Mouse (Mus musculus) liver, adult 2 months (tissue): ENCODE results near the gene Mrtfa.

Source experiments
- CTCF ChIP-seq: fragments of 200-500 bp; IDR thresholded peaks from 2 replicates; pipeline ENCODE4 v1.5.1; 2011; ENCODE audit warnings: low read depth, low read length, control low read depth
- POLR2A ChIP-seq: fragments of 200-500 bp; IDR thresholded peaks from 2 replicates; pipeline ENCODE4 v1.6.1; 2011; ENCODE audit warnings: low read length, control low read depth; ENCODE audit not compliant: insufficient read depth; ENCODE audit errors: extremely low read depth

DNA sequence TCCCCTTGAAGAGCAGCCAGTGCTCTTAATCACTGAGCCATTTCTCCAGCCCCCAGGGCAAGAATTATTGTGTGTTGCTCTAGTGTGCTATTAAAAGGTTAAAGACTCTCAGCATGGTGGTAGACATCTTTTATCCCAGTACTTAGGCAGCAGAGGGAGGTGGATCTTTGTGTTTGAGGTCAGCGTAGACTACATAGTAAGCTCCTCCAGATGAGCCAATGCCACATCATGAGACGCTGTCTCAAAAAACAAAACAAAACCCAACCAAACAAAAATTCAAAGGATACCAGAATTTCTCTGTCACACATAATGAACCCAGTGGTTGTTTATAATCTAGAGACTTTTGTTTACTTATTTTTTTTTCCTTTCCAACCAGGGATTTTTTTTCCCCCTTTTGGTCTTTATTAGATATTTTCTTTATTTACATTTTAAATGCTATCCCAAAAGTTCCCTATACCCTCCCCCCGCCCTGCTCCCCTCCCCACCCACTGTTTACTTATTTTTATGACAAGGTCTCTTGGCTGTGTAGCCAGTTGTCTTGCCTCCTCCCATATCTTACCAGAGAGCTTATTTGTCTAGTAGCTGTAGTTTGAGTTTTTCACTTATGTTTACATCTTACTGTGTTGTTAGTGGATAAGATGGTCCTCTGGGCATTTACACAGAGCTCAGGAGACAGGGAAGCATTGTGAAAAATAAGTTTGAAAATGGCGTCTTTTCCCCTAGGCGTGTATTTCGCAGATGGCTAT is 194.3 kb downstream of the Mrtfa start:
- TF ChIP-seq POLR2A, result no peak
- TF ChIP-seq CTCF, result no peak
